26 mouse cellular contexts compared by ENCODE assay signal in the genomic region with DNA sequence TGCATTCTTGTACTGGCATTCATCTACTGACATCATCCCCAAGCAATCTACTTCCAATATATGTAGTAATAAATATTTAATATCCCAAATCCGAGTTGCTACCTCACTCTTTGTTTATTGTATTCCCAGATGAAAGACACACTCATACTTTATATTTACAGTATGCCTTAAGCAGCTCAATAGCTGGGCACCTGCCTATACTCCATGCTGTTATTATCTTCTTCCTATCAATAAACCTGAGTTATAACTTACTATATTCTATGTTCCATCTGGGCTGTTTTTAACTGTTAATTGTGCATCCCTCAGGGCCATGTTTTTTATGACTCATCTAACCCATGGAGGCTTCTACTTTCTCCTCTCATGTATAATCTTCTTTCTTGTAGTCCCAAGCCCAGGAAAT.
DNase-seq lines count a peak whose midpoint lies in the region; ATAC-seq lines count a peak whose summit lies in the region.
"Had no signal": no experiment of that assay in that cellular context is flagged by ENCODE, and none has a peak within 500 bp of the region (broad histone marks: within the 10 kb centered on the region; RNA-seq: fewer than 3 reads in every experiment).

No protein-coding gene starts in this region.

- no peak for DNase-seq in hindbrain, embryonic 11.5 days (ENCODE audit: low spot score)
- no peak for DNase-seq in neural tube, embryonic 10.5 days (ENCODE audit: extremely low spot score, low spot score)
- DNase-seq in heart, postnatal 25 days (ENCODE audit: low spot score): no peak
- DNase-seq: adrenal gland, adult 2 months; adrenal gland, postnatal 10 days; adrenal gland, postnatal 25 days; B cell, adult 2 months; cerebellum, adult 11 months; cerebellum, adult 18-20 months; cerebellum, adult 8-10 months; cerebellum, adult 9-11 months; cerebellum, postnatal 14 days; cerebellum, postnatal 36 days; embryo, embryonic 11 days had no signal

- 0 out of 2 replicates have a peak, but pooled peaks have one; percentile 20 for ATAC-seq in hindbrain, embryonic 12.5 days (ENCODE audit: low FRiP score)
- no peak for ATAC-seq in hindbrain, embryonic 11.5 days (ENCODE audit: low FRiP score)
- peak; percentile 56; the same call in 1 of the 2 replicates for ATAC-seq in neural tube, embryonic 12.5 days (ENCODE audit: low FRiP score, low read depth)
- ATAC-seq: CD4-positive, CD25-positive, alpha-beta regulatory T cell, adult 4 months; forebrain, embryonic 14.5 days; forebrain, embryonic 16.5 days had no signal

- intact Hi-C loops in heart, postnatal 25 days (cut with DNase I): no loop called here

- H3K9ac ChIP-seq in hindbrain, embryonic 12.5 days: no peak overlapping the region
- no peak overlapping the region for H3K9ac ChIP-seq in hindbrain, embryonic 11.5 days (ENCODE audit: low read depth, low read length)
- H3K9ac ChIP-seq in neural tube, embryonic 12.5 days: no peak overlapping the region
- H3K9ac ChIP-seq: embryonic facial prominence, embryonic 13.5 days; embryonic facial prominence, embryonic 15.5 days; forebrain, embryonic 12.5 days had no signal

- no peak overlapping the region for H3K4me2 ChIP-seq in hindbrain, embryonic 12.5 days (replicated peaks)
- H3K4me2 ChIP-seq in hindbrain, embryonic 11.5 days (replicated peaks; ENCODE audit: low read depth, low read length): no peak overlapping the region
- no peak overlapping the region for H3K4me2 ChIP-seq in neural tube, embryonic 12.5 days (replicated peaks)
- H3K4me2 ChIP-seq: embryonic facial prominence, embryonic 13.5 days; embryonic facial prominence, embryonic 15.5 days; forebrain, embryonic 12.5 days had no signal

- 62% methylated on average over 1 of the region's 1 CpGs for WGBS in hindbrain, embryonic 12.5 days
- 55% methylated on average over 1 of the region's 1 CpGs for WGBS in hindbrain, embryonic 11.5 days
- WGBS in neural tube, embryonic 12.5 days: 45% methylated on average over 1 of the region's 1 CpGs

- no peaks in the 10 kb centered on the region for H3K27me3 ChIP-seq in hindbrain, embryonic 12.5 days
- no peaks in the 10 kb centered on the region for H3K27me3 ChIP-seq in hindbrain, embryonic 11.5 days (ENCODE audit: control insufficient read depth, insufficient read depth, low read length)
- H3K27me3 ChIP-seq in neural tube, embryonic 12.5 days (replicated peaks): no peaks in the 10 kb centered on the region
- H3K27me3 ChIP-seq: CH12.LX; embryonic facial prominence, embryonic 13.5 days; embryonic facial prominence, embryonic 15.5 days; forebrain, embryonic 12.5 days had no signal

- no peak overlapping the region for H3K27ac ChIP-seq in hindbrain, embryonic 12.5 days
- no peak overlapping the region for H3K27ac ChIP-seq in hindbrain, embryonic 11.5 days (ENCODE audit: low read depth, low read length)
- H3K27ac ChIP-seq in neural tube, embryonic 12.5 days: no peak overlapping the region
- H3K27ac ChIP-seq: embryonic facial prominence, embryonic 13.5 days; embryonic facial prominence, embryonic 15.5 days; forebrain, embryonic 10.5 days; forebrain, embryonic 12.5 days had no signal

- H3K9me3 ChIP-seq in hindbrain, embryonic 12.5 days (replicated peaks): 0 out of 2 replicates have a peak, but pooled peaks cover 5% of the 10 kb centered on the region
- H3K9me3 ChIP-seq in hindbrain, embryonic 11.5 days (ENCODE audit: control insufficient read depth, low read length): no peaks in the 10 kb centered on the region
- H3K9me3 ChIP-seq in neural tube, embryonic 12.5 days: no peaks in the 10 kb centered on the region
- H3K9me3 ChIP-seq: embryonic facial prominence, embryonic 13.5 days; embryonic facial prominence, embryonic 15.5 days had no signal

- H3K4me3 ChIP-seq in hindbrain, embryonic 12.5 days: no peak overlapping the region
- H3K4me3 ChIP-seq in hindbrain, embryonic 11.5 days (ENCODE audit: low read depth, low read length): no peak overlapping the region
- H3K4me3 ChIP-seq in neural tube, embryonic 12.5 days: no peak overlapping the region
- H3K4me3 ChIP-seq: embryonic facial prominence, embryonic 13.5 days; embryonic facial prominence, embryonic 15.5 days; erythroblast, embryonic 14.5 days; forebrain, embryonic 10.5 days; forebrain, embryonic 12.5 days had no signal

- H3K36me3 ChIP-seq in hindbrain, embryonic 12.5 days: no peaks in the 10 kb centered on the region
- H3K36me3 ChIP-seq in hindbrain, embryonic 11.5 days (ENCODE audit: control insufficient read depth, insufficient read depth, low read length): no peaks in the 10 kb centered on the region
- no peaks in the 10 kb centered on the region for H3K36me3 ChIP-seq in neural tube, embryonic 12.5 days
- H3K36me3 ChIP-seq: embryonic facial prominence, embryonic 13.5 days; embryonic facial prominence, embryonic 15.5 days; forebrain, embryonic 10.5 days; forebrain, embryonic 12.5 days; G1E had no signal

- H3K4me1 ChIP-seq in hindbrain, embryonic 12.5 days: no peaks in the 10 kb centered on the region
- H3K4me1 ChIP-seq in hindbrain, embryonic 11.5 days (replicated peaks; ENCODE audit: control insufficient read depth, insufficient read depth, low read length): no peaks in the 10 kb centered on the region
- H3K4me1 ChIP-seq in neural tube, embryonic 12.5 days: no peaks in the 10 kb centered on the region
- H3K4me1 ChIP-seq: embryonic facial prominence, embryonic 13.5 days; embryonic facial prominence, embryonic 15.5 days; forebrain, embryonic 10.5 days; forebrain, embryonic 12.5 days had no signal
